Mouse (Mus musculus) neural tube, embryonic 12.5 days (tissue): ENCODE results near the gene Plekhg3. TPM values are rescaled to one million over a fixed set of nuclear protein-coding genes. Genes with fewer than 3 reads are reported as not detected.

Experiments
- ATAC-seq: fragments of 200-750 bp; cut with Nextera tagmentation; 2 replicates; pipeline ENCODE4 v1.8.0; 2017; ENCODE audit warnings: low read depth, mild to moderate bottlenecking, moderate TSS enrichment, moderate library complexity; ENCODE audit not compliant: low FRiP score
- H3K27ac ChIP-seq: fragments of 300-500 bp; sonication (generic); 2 replicates; pipeline ENCODE4 v1.5.1; 2016
- H3K27me3 ChIP-seq: fragments of 300-500 bp; sonication (generic); replicated peaks from 2 replicates; pipeline ENCODE4 v1.6.1; 2016; ENCODE audit warnings: mild to moderate bottlenecking
- H3K36me3 ChIP-seq: fragments of 300-500 bp; sonication (generic); 2 replicates; pipeline ENCODE4 v1.6.1; 2016; ENCODE audit warnings: mild to moderate bottlenecking
- H3K4me1 ChIP-seq: fragments of 300-500 bp; sonication (generic); 2 replicates; pipeline ENCODE4 v1.6.1; 2016
- H3K4me2 ChIP-seq: fragments of 300-500 bp; sonication (generic); replicated peaks from 2 replicates; pipeline ENCODE4 v1.6.1; 2016; ENCODE audit warnings: mild to moderate bottlenecking
- H3K4me3 ChIP-seq: fragments of 300-500 bp; sonication (generic); 2 replicates; pipeline ENCODE4 v1.5.1; 2016
- H3K9ac ChIP-seq: fragments of 300-500 bp; sonication (generic); 2 replicates; pipeline ENCODE4 v1.6.1; 2016; ENCODE audit warnings: mild to moderate bottlenecking
- H3K9me3 ChIP-seq: fragments of 300-500 bp; sonication (generic); 2 replicates; pipeline ENCODE4 v1.6.1; 2016; ENCODE audit warnings: mild to moderate bottlenecking
- WGBS: fragments of 180-500 bp; shearing (Covaris S2); methylation state at CpG from one replicate; pipeline ENCODE4 v1.1.7; 2016; 5-methylcytosine and 5-hydroxymethylcytosine counted together
- microRNA-seq: library from miRNA; unstranded; fragments of <30 nt; microRNA quantifications from one replicate; pipeline ENCODE4, GENCODE M21; 2017
- polyA plus RNA-seq: library from polyadenylated mRNA; unstranded; fragments of >200 nt; fragmentation: Nextera tagmentation; extraction: Ambion mirVana; gene quantifications from 2 replicates; pipeline ENCODE4 v1.2.1, GENCODE M21; 2016

Gene Plekhg3
- polyA plus RNA-seq, 1 experiment from 2014 or later = 2.0 TPM

GRCm38 (mm10) chr12:76618175-76618574, 87.5 kb downstream of the Plekhg3 start:
- Histone ChIP-seq H3K9me3 (no peaks in the 10 kb centered on the region), H3K4me1 (0 out of 2 replicates have a peak, but pooled peaks cover 4% of the 10 kb centered on the region), H3K4me3 (no peak overlapping the region), H3K4me2 (no peak overlapping the region), H3K27me3 (no peaks in the 10 kb centered on the region), H3K36me3 (no peaks in the 10 kb centered on the region), H3K9ac (no peak overlapping the region), H3K27ac (no peak overlapping the region)
- WGBS = 66% methylated on average over 4 of the region's 4 CpGs
- ATAC-seq = no peak

GRCm38 (mm10) chr12:76619847-76620246, 89.2 kb downstream of the Plekhg3 start:
- no peak overlapping the region for H3K4me3 ChIP-seq
- 54% methylated on average over 5 of the region's 5 CpGs for WGBS
- no peak overlapping the region for H3K9ac ChIP-seq
- no peak overlapping the region for H3K27ac ChIP-seq
- no peaks in the 10 kb centered on the region for H3K36me3 ChIP-seq
- H3K4me2 ChIP-seq = no peak overlapping the region
- no peak for ATAC-seq
- 0 out of 2 replicates have a peak, but pooled peaks cover 6% of the 10 kb centered on the region for H3K4me1 ChIP-seq
- H3K9me3 ChIP-seq = no peaks in the 10 kb centered on the region
- H3K27me3 ChIP-seq = no peaks in the 10 kb centered on the region

- WGBS = 79% methylated on average over 6 of the region's 6 CpGs
- H3K9me3 ChIP-seq = no peaks in the 10 kb centered on the region
Observed at GRCm38 (mm10) chr12:76623374-76623773, 92.7 kb downstream of the Plekhg3 start.

More at GRCm38 (mm10) chr12:76623374-76623773, 92.7 kb downstream of the Plekhg3 start:
- Histone ChIP-seq H3K9ac (no peak overlapping the region), H3K4me2 (no peak overlapping the region), H3K4me3 (no peak overlapping the region), H3K36me3 (no peaks in the 10 kb centered on the region), H3K4me1 (0 out of 2 replicates have a peak, but pooled peaks cover 6% of the 10 kb centered on the region), H3K27me3 (no peaks in the 10 kb centered on the region), H3K27ac (no peak overlapping the region)
- ATAC-seq = no peak

Small RNA genes lying within 50 kb of the gene (microRNA-seq; reads per million reads assigned to microRNA genes)
- not detected for gene Mir5135

Other genes with a start within 250 kb of the Plekhg3 start
- 5.0 and 5.8 TPM in 2 replicates for gene Akap5, start 206.0 kb upstream of the Plekhg3 start, polyA plus RNA-seq
- gene Zbtb25, start 161.3 kb upstream of the Plekhg3 start, polyA plus RNA-seq = 15.1 and 17.9 TPM in 2 replicates
- 7.0 and 7.1 TPM in 2 replicates for gene Zbtb1, start 160.6 kb upstream of the Plekhg3 start, polyA plus RNA-seq
- gene Hspa2, start 126.7 kb upstream of the Plekhg3 start, polyA plus RNA-seq = 5.2 and 5.6 TPM in 2 replicates
- 0.75 and 0.83 TPM in 2 replicates for gene Ppp1r36, start 113.4 kb upstream of the Plekhg3 start, polyA plus RNA-seq
- 2.5 and 2.9 TPM in 2 replicates for gene Sptb, start 179.7 kb downstream of the Plekhg3 start, polyA plus RNA-seq
- gene Churc1, start 234.6 kb downstream of the Plekhg3 start, polyA plus RNA-seq = 104 and 108 TPM in 2 replicates
- gene Fntb, start 234.7 kb downstream of the Plekhg3 start, polyA plus RNA-seq = 38.1 and 39.0 TPM in 2 replicates